Mouse (Mus musculus) heart, embryonic 12.5 days (tissue): Measurements from ENCODE around the gene Pdgfa. TPM values are rescaled to one million over a fixed set of nuclear protein-coding genes. Genes with fewer than 3 reads are reported as not detected.

Experiments used
- ATAC-seq: fragments of 200-750 bp; cut with Nextera tagmentation; 2 replicates; pipeline ENCODE4 v1.8.0; 2017; ENCODE audit warnings: moderate TSS enrichment, moderate library complexity; ENCODE audit not compliant: insufficient number of reproducible peaks, low FRiP score
- H3K27ac ChIP-seq: fragments of 300-500 bp; sonication (generic); 2 replicates; pipeline ENCODE4 v1.5.1; 2016; ENCODE audit warnings: mild to moderate bottlenecking, moderate library complexity; ENCODE audit not compliant: poor library complexity, severe bottlenecking
- H3K27me3 ChIP-seq: fragments of 300-500 bp; sonication (generic); replicated peaks from 2 replicates; pipeline ENCODE4 v1.6.1; 2016; ENCODE audit warnings: mild to moderate bottlenecking, moderate library complexity
- H3K36me3 ChIP-seq: fragments of 300-500 bp; sonication (generic); 2 replicates; pipeline ENCODE4 v1.6.1; 2016; ENCODE audit warnings: mild to moderate bottlenecking, moderate library complexity
- H3K4me1 ChIP-seq: fragments of 300-500 bp; sonication (generic); replicated peaks from 2 replicates; pipeline ENCODE4 v1.6.1; 2016; ENCODE audit warnings: mild to moderate bottlenecking
- H3K4me2 ChIP-seq: fragments of 300-500 bp; sonication (generic); 2 replicates; pipeline ENCODE4 v1.6.1; 2016; ENCODE audit warnings: mild to moderate bottlenecking, moderate library complexity
- H3K4me3 ChIP-seq: fragments of 300-500 bp; sonication (generic); 2 replicates; pipeline ENCODE4 v1.5.1; 2016; ENCODE audit warnings: mild to moderate bottlenecking
- H3K9ac ChIP-seq: fragments of 300-500 bp; sonication (generic); 2 replicates; pipeline ENCODE4 v1.6.1; 2016; ENCODE audit warnings: mild to moderate bottlenecking, moderate library complexity
- H3K9me3 ChIP-seq: fragments of 300-500 bp; sonication (generic); replicated peaks from 2 replicates; pipeline ENCODE4 v1.6.1; 2016; ENCODE audit warnings: mild to moderate bottlenecking, moderate library complexity
- WGBS: fragments of 180-500 bp; shearing (Covaris S2); methylation state at CpG from one replicate; pipeline ENCODE4 v1.1.7; 2016; 5-methylcytosine and 5-hydroxymethylcytosine counted together
- polyA plus RNA-seq: library from polyadenylated mRNA; unstranded; fragments of >200 nt; fragmentation: Nextera tagmentation; extraction: Ambion mirVana; gene quantifications from 2 replicates; pipeline ENCODE4 v1.2.1, GENCODE M21; 2016

Pdgfa gene
- polyA plus RNA-seq, 1 experiment from 2014 or later, result 34.4 TPM

DNA sequence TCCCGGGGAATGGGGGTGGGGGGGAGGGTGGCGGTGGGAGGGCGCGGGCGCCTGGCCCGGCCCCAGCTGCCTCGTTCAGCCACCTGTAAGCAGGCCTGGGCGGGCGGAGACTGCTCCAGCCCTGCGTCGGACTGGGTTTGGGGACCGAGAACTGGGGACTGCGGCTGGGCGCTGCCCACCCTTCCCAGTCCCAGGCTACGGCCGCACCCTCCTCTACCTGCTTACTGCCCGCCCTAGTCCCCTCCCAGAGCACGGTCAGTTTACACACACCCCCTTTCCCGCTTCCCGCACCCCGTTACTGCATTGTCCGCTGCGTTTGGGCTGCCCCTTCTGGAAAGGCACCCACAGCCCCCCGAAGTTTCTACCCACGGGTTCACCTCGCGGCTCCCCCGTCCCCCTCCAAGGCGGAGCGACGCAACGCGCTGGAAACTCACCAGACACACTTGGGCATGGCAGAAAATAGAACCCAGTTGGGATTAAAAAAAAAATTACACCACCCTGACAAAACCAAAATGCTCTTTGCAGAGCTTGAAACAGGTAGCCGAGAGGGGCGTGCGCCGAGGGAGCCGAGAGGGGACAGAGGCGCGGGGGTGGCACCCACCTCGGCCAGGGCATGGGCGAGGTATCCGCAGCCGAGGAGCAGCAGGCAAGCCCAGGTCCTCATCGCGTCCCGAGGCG, 2.9 kb downstream of the Pdgfa start:
- WGBS, result under 1% methylated on average over 48 of the region's 48 CpGs
- H3K9ac ChIP-seq, result peak overlapping the region; percentile 94
- peak overlapping the region; percentile 69 for H3K4me3 ChIP-seq
- H3K4me2 ChIP-seq, result peak overlapping the region; percentile 84
- peak; percentile 3; the same call in 1 of the 2 replicates for ATAC-seq
- peak overlapping the region; percentile 96 for H3K27ac ChIP-seq
- H3K9me3 ChIP-seq, result no peaks in the 10 kb centered on the region
- no peaks in the 10 kb centered on the region for H3K36me3 ChIP-seq
- H3K27me3 ChIP-seq, result peaks cover 49% of the 10 kb centered on the region
- H3K4me1 ChIP-seq, result peaks cover 79% of the 10 kb centered on the region

DNA sequence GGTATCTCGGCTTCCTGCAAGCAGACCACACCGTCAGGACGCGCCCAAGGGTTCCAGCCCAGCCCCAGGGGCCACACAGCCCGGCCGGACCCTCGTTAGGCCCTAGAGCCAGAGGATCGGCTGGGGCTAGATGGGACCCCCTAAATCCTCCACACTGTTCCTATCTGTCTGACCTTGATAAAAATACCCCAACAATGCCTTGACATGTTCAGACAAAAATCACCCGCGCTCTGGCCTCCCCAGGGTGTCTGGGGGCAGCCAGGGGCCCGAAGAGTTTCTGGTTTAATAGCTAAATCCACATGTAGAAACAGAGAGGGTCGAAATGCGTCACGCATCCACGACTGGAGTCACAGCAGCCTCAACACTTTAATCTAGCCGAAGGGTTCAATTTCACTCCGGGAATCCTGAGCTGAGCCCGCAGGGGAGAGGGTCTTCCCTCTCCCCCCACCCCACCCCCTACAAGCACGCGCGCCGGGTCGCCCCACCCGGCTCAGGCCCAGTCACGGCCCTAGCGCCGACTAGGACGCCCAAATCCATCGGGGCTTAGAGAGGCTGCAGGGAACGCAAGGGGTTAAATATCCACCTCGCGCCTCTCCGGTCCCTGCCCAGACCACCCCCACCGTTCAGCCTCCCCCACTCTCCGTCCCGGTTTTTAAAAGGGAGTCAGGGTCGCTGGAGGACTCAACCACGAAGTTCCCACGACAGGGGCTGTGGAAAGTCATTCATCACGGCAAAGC, 3.6 kb downstream of the Pdgfa start:
- H3K9me3 ChIP-seq, result no peaks in the 10 kb centered on the region
- under 1% methylated on average over 40 of the region's 40 CpGs for WGBS
- peak overlapping the region; percentile 96 for H3K27ac ChIP-seq
- peak overlapping the region; percentile 84 for H3K4me2 ChIP-seq
- peak overlapping the region; percentile 69 for H3K4me3 ChIP-seq
- ATAC-seq, result no peak
- peaks cover 42% of the 10 kb centered on the region for H3K27me3 ChIP-seq
- H3K9ac ChIP-seq, result peak overlapping the region; percentile 94
- H3K36me3 ChIP-seq, result no peaks in the 10 kb centered on the region
- peaks cover 79% of the 10 kb centered on the region for H3K4me1 ChIP-seq

DNA sequence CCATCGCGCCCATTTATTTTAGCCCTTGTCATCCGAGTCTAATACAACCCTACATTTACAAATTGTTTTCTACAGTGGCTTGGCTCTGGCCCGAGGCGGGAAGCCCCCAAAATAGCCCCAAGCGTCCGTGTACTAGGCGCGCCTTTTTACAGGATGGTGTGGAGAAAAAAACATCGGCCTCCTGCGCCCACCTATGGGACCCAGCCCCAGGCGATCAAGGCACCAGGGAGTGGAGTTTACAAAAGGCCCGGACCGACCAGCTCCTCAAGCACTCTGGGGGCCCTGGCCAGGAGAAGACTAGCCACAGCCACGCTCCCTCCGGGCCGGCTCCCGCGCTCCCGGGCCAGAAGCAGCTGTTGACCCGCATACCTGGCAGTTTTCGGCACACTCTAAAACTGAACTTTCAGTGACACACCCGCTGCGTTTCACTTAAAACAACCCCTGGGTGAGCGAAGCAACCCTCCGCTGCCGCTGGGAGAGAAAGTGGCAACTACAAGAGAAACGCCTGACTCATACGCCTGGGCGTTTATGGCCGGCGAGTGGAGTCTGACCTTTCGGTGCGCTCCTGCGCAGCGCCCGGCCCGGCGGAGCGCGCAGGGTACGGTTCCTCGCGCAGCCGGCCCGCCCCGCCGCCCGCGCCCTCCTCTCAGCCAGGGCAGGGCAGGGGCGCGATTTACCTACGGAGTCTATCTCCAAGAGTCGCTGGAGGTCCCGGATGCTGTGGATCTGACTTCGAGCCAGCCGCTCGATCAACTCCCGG, 4.4 kb downstream of the Pdgfa start:
- H3K9me3 ChIP-seq, result no peaks in the 10 kb centered on the region
- ATAC-seq, result no peak
- peaks cover 79% of the 10 kb centered on the region for H3K4me1 ChIP-seq
- peaks cover 6% of the 10 kb centered on the region for H3K36me3 ChIP-seq
- peak overlapping the region; percentile 69 for H3K4me3 ChIP-seq
- peak overlapping the region; percentile 84 for H3K4me2 ChIP-seq
- peak overlapping the region; percentile 94 for H3K9ac ChIP-seq
- WGBS, result 3% methylated on average over 59 of the region's 59 CpGs
- peaks cover 38% of the 10 kb centered on the region for H3K27me3 ChIP-seq
- 0 out of 2 replicates have a peak overlapping the region, but pooled peaks have one; percentile 96 for H3K27ac ChIP-seq

DNA sequence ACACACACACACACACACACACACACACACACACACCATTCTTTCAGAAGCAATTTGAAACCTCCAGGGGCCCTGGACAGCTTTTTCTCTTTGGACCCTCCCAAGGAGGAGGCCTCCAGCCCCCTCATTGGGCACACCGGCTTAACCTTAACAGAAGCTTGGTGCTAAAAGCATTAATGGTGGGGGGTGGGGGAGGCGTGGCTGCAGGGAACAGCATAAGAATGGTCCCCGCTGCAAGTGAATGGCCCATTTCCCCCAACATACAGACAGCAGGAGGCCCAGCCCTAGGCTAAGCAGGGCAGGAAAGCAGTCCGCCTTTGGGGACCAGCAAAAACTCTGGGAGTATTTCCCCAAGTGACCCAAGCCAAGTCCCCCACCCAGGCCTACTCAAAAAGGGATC, 5.4 kb downstream of the Pdgfa start:
- H3K4me1 ChIP-seq, result peaks cover 70% of the 10 kb centered on the region
- no peak overlapping the region for H3K4me2 ChIP-seq
- no peak overlapping the region for H3K9ac ChIP-seq
- H3K36me3 ChIP-seq, result peaks cover 16% of the 10 kb centered on the region
- no peak for ATAC-seq
- peaks cover 33% of the 10 kb centered on the region for H3K27me3 ChIP-seq
- H3K27ac ChIP-seq, result no peak overlapping the region
- whole genome bisulfite sequencing, result 54% methylated on average over 4 of the region's 4 CpGs
- H3K4me3 ChIP-seq, result no peak overlapping the region
- H3K9me3 ChIP-seq, result no peaks in the 10 kb centered on the region

DNA sequence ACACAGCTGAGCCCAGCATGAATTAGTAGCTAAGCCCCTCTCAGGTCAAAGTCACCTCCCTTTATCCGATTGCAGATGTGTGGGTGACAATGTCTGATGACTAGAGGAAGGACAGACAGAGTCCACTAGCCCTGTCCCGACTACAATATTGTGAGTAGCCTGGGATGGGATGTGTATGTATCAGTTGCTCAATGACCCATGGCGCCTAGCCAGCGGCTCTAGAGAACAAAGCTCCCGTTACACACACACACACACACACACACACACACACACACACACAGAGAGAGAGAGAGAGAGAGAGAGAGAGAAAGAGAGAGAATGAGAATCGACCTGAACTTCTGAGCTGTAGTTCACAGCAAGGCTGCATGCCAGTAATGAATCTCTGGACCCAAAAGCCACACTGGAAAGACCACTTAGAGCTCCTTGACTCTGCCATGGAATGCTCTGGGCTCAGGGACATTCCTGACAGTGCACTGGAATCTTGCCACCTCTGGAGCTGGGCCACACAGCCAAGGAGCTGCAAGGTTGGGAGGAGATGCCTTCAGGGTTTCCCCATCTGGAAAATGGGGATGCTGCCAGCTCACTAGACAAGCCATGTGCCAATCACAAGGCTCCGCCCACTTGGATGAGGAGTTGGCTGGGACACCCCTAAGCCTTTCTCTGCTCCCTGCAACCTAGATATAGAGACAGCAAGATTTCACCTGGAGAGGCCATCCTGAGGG, 6.3 kb downstream of the Pdgfa start:
- 63% methylated on average over 7 of the region's 7 CpGs for WGBS
- Histone ChIP-seq H3K9me3 (no peaks in the 10 kb centered on the region), H3K4me3 (no peak overlapping the region), H3K27ac (no peak overlapping the region), H3K9ac (no peak overlapping the region), H3K4me2 (no peak overlapping the region), H3K4me1 (peaks cover 61% of the 10 kb centered on the region), H3K36me3 (peaks cover 26% of the 10 kb centered on the region), H3K27me3 (peaks cover 24% of the 10 kb centered on the region)
- no peak for ATAC-seq

DNA sequence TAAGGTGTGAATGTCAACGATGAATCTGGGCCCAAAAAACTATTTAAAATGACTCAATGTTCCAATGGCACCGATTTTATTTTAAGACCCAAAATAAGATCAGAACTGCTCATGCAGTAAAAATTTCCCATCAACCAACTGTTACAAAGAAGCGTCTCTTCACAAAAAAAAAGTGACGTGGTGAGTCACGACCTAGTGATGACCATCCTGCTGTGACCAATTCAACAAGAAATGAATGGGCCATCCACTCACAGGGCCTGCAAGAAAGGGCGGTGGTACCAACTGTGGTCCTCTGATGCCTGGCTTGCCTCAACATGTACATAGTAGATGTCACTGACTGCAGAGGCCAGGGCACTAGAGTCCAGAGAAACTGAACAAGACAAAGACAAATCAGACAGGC, 7.6 kb downstream of the Pdgfa start:
- no peak for ATAC-seq
- H3K36me3 ChIP-seq, result peaks cover 38% of the 10 kb centered on the region
- no peak overlapping the region for H3K27ac ChIP-seq
- peaks cover 24% of the 10 kb centered on the region for H3K27me3 ChIP-seq
- H3K9ac ChIP-seq, result no peak overlapping the region
- no peaks in the 10 kb centered on the region for H3K9me3 ChIP-seq
- no peak overlapping the region for H3K4me3 ChIP-seq
- WGBS, result 84% methylated on average over 6 of the region's 6 CpGs
- peaks cover 61% of the 10 kb centered on the region for H3K4me1 ChIP-seq
- H3K4me2 ChIP-seq, result no peak overlapping the region

DNA sequence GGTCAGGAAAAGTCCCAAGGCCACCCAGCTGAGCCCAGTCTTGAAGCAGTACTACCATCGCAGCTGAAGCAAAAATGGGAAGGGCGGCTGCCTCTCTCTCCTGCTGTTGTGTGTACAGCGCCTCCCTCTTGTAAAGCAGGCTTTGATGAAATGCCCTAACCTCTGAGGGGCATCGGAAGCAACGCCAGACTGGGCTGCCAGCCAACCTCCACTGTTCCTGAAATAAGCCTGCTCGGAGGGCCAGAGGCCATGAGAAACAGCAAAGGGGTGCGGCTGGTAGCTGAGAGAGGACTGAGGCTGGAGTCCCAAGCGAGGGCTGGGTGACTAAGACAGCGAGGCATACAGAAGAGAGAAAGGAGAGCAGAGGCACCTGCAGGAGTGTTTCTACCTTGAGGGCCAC, 8.4 kb downstream of the Pdgfa start:
- Histone ChIP-seq H3K27ac (peak overlapping the region; percentile 75), H3K9me3 (no peaks in the 10 kb centered on the region), H3K9ac (no peak overlapping the region), H3K36me3 (peaks cover 46% of the 10 kb centered on the region), H3K4me1 (peaks cover 61% of the 10 kb centered on the region), H3K4me2 (peak overlapping the region; percentile 25), H3K4me3 (no peak overlapping the region), H3K27me3 (peaks cover 24% of the 10 kb centered on the region)
- 23% methylated on average over 9 of the region's 9 CpGs for WGBS
- ATAC-seq, result peak; percentile 43; the same call in 1 of the 2 replicates

DNA sequence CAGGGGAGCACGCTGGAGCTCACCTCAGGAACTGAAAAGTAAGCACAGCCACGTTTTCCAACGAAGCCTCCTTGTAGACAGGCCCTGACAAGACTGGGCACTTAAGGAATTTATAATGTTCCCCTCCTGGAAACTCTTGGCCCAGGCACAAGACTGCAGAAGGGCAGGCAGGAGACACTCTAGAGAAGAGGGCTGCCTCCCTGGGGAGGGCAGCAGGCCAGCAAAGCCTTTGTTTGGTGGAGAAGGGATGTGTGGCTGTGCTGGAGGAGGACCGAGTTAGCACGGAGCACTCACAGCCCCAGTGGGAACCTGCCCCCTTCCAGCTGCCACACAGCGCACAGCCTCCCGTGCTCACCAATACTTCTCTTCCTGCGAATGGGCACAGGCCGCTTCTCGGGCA, 9.2 kb downstream of the Pdgfa start:
- H3K4me2 ChIP-seq, result no peak overlapping the region
- no peaks in the 10 kb centered on the region for H3K9me3 ChIP-seq
- peak overlapping the region; percentile 66 for H3K27ac ChIP-seq
- H3K4me3 ChIP-seq, result no peak overlapping the region
- H3K9ac ChIP-seq, result no peak overlapping the region
- peaks cover 23% of the 10 kb centered on the region for H3K27me3 ChIP-seq
- peaks cover 54% of the 10 kb centered on the region for H3K36me3 ChIP-seq
- H3K4me1 ChIP-seq, result peaks cover 53% of the 10 kb centered on the region
- no peak for ATAC-seq
- 71% methylated on average over 10 of the region's 10 CpGs for WGBS

DNA sequence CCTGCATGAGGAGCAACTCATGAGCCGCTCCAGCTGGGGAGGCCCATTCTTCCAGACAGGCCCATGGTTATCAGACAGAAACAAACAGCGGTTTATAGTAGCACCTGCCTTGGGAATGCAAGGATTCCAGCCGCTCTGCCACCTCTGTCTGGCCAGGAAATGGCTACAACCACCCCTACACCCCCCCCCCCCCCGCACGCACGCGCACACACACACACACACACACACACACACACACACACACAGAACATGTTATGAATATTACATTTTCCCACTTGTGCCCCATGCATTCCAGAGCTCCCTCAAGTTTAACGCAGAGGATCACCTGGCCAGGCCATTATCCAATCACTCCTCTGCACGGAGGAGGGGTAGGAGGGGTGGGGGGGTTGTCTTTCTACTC, 15.2 kb downstream of the Pdgfa start:
- Histone ChIP-seq H3K27ac (no peak overlapping the region), H3K36me3 (peaks cover 65% of the 10 kb centered on the region), H3K27me3 (no peaks in the 10 kb centered on the region), H3K4me1 (peaks cover 33% of the 10 kb centered on the region), H3K9ac (no peak overlapping the region), H3K9me3 (no peaks in the 10 kb centered on the region), H3K4me2 (no peak overlapping the region), H3K4me3 (no peak overlapping the region)
- 77% methylated on average over 6 of the region's 9 CpGs for WGBS
- no peak for ATAC-seq

DNA sequence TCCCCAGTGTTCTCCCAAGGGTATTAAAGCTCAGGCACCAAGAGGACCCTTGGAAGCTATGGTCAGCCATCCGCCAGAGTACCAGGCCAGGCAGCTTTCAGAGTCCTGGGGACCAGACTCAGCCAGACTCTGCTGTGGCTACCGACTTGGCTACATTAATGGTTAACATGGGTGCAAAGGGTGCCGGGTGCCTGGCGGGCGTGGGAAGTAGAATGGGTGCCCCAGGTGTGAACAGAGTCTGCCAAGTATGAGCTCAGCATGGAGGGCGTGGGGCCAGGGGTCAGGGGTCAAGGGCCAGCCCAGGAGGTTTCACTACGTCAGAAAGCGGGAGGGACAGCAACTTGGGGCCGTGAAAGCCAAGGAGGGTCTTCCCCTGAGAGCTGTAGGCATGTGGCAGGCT, 16.6 kb downstream of the Pdgfa start:
- 83% methylated on average over 9 of the region's 9 CpGs for WGBS
- H3K4me1 ChIP-seq, result peaks cover 33% of the 10 kb centered on the region
- H3K4me2 ChIP-seq, result no peak overlapping the region
- peaks cover 56% of the 10 kb centered on the region for H3K36me3 ChIP-seq
- no peaks in the 10 kb centered on the region for H3K9me3 ChIP-seq
- ATAC-seq, result no peak
- H3K9ac ChIP-seq, result no peak overlapping the region
- no peak overlapping the region for H3K4me3 ChIP-seq
- H3K27me3 ChIP-seq, result no peaks in the 10 kb centered on the region
- no peak overlapping the region for H3K27ac ChIP-seq
